Mouse (Mus musculus): Measurements from ENCODE around the gene Cox6a1.
A peak's percentile ranks its signal among the peaks of the same experiment; 100 is the strongest.

DNA sequence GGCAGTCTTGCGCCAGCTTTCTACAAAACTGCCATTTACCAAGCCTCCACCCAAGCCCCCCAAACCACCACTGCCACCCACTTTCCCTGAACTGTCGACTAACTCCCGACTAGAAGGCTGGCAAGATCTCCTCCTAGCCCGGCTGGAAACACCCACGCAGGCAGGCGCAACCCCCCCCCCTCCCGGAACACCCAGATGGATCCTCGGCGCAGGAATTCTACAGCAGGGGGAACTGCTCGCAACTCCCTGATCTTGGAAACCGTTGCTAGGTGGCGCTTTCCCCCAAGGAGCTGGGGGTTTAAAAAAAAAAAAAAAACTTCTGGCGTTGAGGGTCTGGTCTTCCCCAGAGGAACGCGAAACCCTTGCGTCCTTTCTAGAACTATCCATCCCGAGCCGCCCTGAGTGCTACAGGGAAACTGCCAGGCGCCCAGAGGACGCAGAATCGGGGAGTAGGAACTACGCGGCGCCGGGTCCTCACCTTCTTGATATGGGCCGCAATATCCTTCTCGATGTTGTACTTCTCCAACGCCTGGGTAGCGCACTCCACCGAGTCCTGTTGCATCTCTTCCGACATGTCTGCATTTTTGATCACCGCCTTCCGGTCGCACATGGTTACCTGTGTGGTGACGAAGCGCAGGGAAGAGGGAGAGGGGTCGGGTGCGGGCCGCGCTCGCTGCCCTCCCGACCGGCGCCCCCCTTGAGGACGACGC, 48.6 kb downstream of the Cox6a1 start:
- TF ChIP-seq CTCF (IDR thresholded peaks at IDR 0.05; ENCODE audit: borderline replicate concordance, insufficient read depth, low read depth, low read length) (peak; percentile 39; the same call in 1 of the 2 replicates), POLR2A (IDR thresholded peaks at IDR 0.05; ENCODE audit: borderline replicate concordance, insufficient read depth, low read length) (no peak)

Data from cerebellum, adult 2 months (tissue).